Comparison of ENCODE assay signal across 26 mouse cellular contexts in genomic region chr2:65101388-65101787, GRCm38 (mm10).
DNase-seq lines count a peak whose midpoint lies in the region; ATAC-seq and TF ChIP-seq lines count a peak whose summit lies in the region.
"Had no signal": no experiment of that assay in that cellular context is flagged by ENCODE, and none has a peak within 500 bp of the region (broad histone marks: within the 10 kb centered on the region; RNA-seq: fewer than 3 reads in every experiment).

No protein-coding gene starts in this region.

- TF ChIP-seq EP300 in liver, postnatal 0 days (IDR thresholded peaks at IDR 0.05; ENCODE audit: low read depth) = 0 out of 2 replicates have a peak, but pooled peaks have one; percentile 12

- WGBS in liver, postnatal 0 days (ENCODE audit: insufficient replicate concordance) = 47% methylated on average over 2 of the region's 2 CpGs
- WGBS in liver, embryonic 11.5 days = 74% methylated on average over 2 of the region's 2 CpGs
- WGBS in heart, embryonic 11.5 days (ENCODE audit: insufficient replicate concordance) = 84% methylated on average over 2 of the region's 2 CpGs

- no peak overlapping the region for H3K4me3 ChIP-seq in liver, postnatal 0 days (ENCODE audit: low read depth, low read length)
- H3K4me3 ChIP-seq in liver, embryonic 11.5 days (ENCODE audit: low read depth, low read length) = no peak overlapping the region
- H3K4me3 ChIP-seq in heart, embryonic 11.5 days (ENCODE audit: low read depth, low read length) = no peak overlapping the region
- H3K4me3 ChIP-seq: embryonic facial prominence, embryonic 12.5 days; erythroblast, embryonic 14.5 days; hindbrain, embryonic 13.5 days; layer of hippocampus, adult 2 months; liver, embryonic 13.5 days; midbrain, embryonic 12.5 days; myocyte had no signal

- no peak overlapping the region for H3K4me2 ChIP-seq in liver, postnatal 0 days (ENCODE audit: low read depth, low read length)
- no peak overlapping the region for H3K4me2 ChIP-seq in liver, embryonic 11.5 days
- H3K4me2 ChIP-seq in heart, embryonic 11.5 days = no peak overlapping the region
- H3K4me2 ChIP-seq: embryonic facial prominence, embryonic 12.5 days; hindbrain, embryonic 13.5 days; liver, embryonic 13.5 days; midbrain, embryonic 12.5 days had no signal

- H3K27ac ChIP-seq in liver, postnatal 0 days (ENCODE audit: low read depth) = no peak overlapping the region
- H3K27ac ChIP-seq in liver, embryonic 11.5 days (ENCODE audit: low read depth, low read length) = no peak overlapping the region
- H3K27ac ChIP-seq in heart, embryonic 11.5 days (ENCODE audit: low read depth, low read length) = no peak overlapping the region
- H3K27ac ChIP-seq: embryonic facial prominence, embryonic 12.5 days; hindbrain, embryonic 13.5 days; layer of hippocampus, adult 2 months; liver, embryonic 13.5 days; midbrain, embryonic 12.5 days had no signal

- peaks cover 15% of the 10 kb centered on the region; the same call in 1 of the 2 replicates for H3K36me3 ChIP-seq in liver, postnatal 0 days (replicated peaks; ENCODE audit: insufficient read depth, low read length)
- no peaks in the 10 kb centered on the region for H3K36me3 ChIP-seq in liver, embryonic 11.5 days (ENCODE audit: control insufficient read depth, insufficient read depth, low read length)
- H3K36me3 ChIP-seq in heart, embryonic 11.5 days (ENCODE audit: control insufficient read depth, insufficient read depth, low read length) = peaks cover 3% of the 10 kb centered on the region; the same call in 1 of the 2 replicates
- H3K36me3 ChIP-seq: embryonic facial prominence, embryonic 12.5 days; hindbrain, embryonic 13.5 days; liver, embryonic 13.5 days; midbrain, embryonic 12.5 days had no signal

- no peak for TF ChIP-seq CTCF in liver, postnatal 0 days (IDR thresholded peaks at IDR 0.05; ENCODE audit: low read depth)

- no peak overlapping the region for H3K9ac ChIP-seq in liver, postnatal 0 days (replicated peaks)
- H3K9ac ChIP-seq in liver, embryonic 11.5 days (ENCODE audit: low read depth, low read length) = no peak overlapping the region
- no peak overlapping the region for H3K9ac ChIP-seq in heart, embryonic 11.5 days (ENCODE audit: low read depth, low read length)
- H3K9ac ChIP-seq: embryonic facial prominence, embryonic 12.5 days; hindbrain, embryonic 13.5 days; liver, embryonic 13.5 days; midbrain, embryonic 12.5 days had no signal

- peak; percentile 55 for DNase-seq in adrenal gland, adult 2 months
- no peak for DNase-seq in adrenal gland, postnatal 25 days
- no peak for DNase-seq in liver, postnatal 0 days
- DNase-seq in liver, embryonic 11.5 days (ENCODE audit: low spot score) = no peak
- peak; percentile 76 for DNase-seq in adipocyte (ENCODE audit: low spot score)
- DNase-seq in MN1 (ENCODE audit: low spot score) = no peak
- DNase-seq: cerebellum, adult 8-10 months; gastrocnemius, postnatal 25 days; kidney, adult 8-10 months; kidney, postnatal 14 days; layer of hippocampus, postnatal 36 days; left cerebral cortex, postnatal 4 days; liver, embryonic 13.5 days; lung, postnatal 4 days; spleen, adult 18-20 months; thymus, adult 18-20 months had no signal

- H3K27me3 ChIP-seq in liver, postnatal 0 days (ENCODE audit: insufficient read depth, low read length) = no peaks in the 10 kb centered on the region
- no peaks in the 10 kb centered on the region for H3K27me3 ChIP-seq in liver, embryonic 11.5 days (replicated peaks; ENCODE audit: control insufficient read depth, insufficient read depth, low read length)
- H3K27me3 ChIP-seq in heart, embryonic 11.5 days (ENCODE audit: control insufficient read depth, insufficient read depth, low read length) = no peaks in the 10 kb centered on the region
- H3K27me3 ChIP-seq: embryonic facial prominence, embryonic 12.5 days; hindbrain, embryonic 13.5 days; liver, embryonic 13.5 days; midbrain, embryonic 12.5 days had no signal

- ATAC-seq in liver, postnatal 0 days = peak; percentile 47
- no peak for ATAC-seq in liver, embryonic 11.5 days (replicated peaks; ENCODE audit: low FRiP score)
- peak; percentile 88 for ATAC-seq in megakaryocyte, adult 5-6 weeks (ENCODE audit: poor library complexity, severe bottlenecking)
- ATAC-seq in heart, embryonic 11.5 days (replicated peaks; ENCODE audit: insufficient number of reproducible peaks, low FRiP score, low TSS enrichment) = no peak
- ATAC-seq: CD4-positive, CD25-positive, alpha-beta regulatory T cell, adult 4 months; forebrain, embryonic 14.5 days had no signal

- no peaks in the 10 kb centered on the region for H3K9me3 ChIP-seq in liver, postnatal 0 days (ENCODE audit: low read length)
- no peaks in the 10 kb centered on the region for H3K9me3 ChIP-seq in liver, embryonic 11.5 days (ENCODE audit: control insufficient read depth, low read length)
- no peaks in the 10 kb centered on the region for H3K9me3 ChIP-seq in heart, embryonic 11.5 days (replicated peaks; ENCODE audit: control insufficient read depth, low read length)
- H3K9me3 ChIP-seq: embryonic facial prominence, embryonic 12.5 days; hindbrain, embryonic 13.5 days; liver, embryonic 13.5 days; midbrain, embryonic 12.5 days had no signal

- no peaks in the 10 kb centered on the region for H3K4me1 ChIP-seq in liver, postnatal 0 days (ENCODE audit: insufficient read depth)
- H3K4me1 ChIP-seq in liver, embryonic 11.5 days (replicated peaks; ENCODE audit: control insufficient read depth, insufficient read depth, low read length) = no peaks in the 10 kb centered on the region
- no peaks in the 10 kb centered on the region for H3K4me1 ChIP-seq in heart, embryonic 11.5 days (ENCODE audit: control insufficient read depth, insufficient read depth, low read length)
- H3K4me1 ChIP-seq: embryonic facial prominence, embryonic 12.5 days; hindbrain, embryonic 13.5 days; liver, embryonic 13.5 days; midbrain, embryonic 12.5 days had no signal

Comparison
In these comparisons a context has a peak if more than half of its experiments do, and no peak if none do; other contexts are left out.
1. DNase-seq: peak in adrenal gland, adult 2 months (single experiment) and adipocyte (single experiment); none in adrenal gland, postnatal 25 days (single experiment), liver, postnatal 0 days (single experiment), liver, embryonic 11.5 days (single experiment) and MN1 (single experiment).
2. ATAC-seq: peak in liver, postnatal 0 days (single experiment) and megakaryocyte, adult 5-6 weeks (single experiment); none in liver, embryonic 11.5 days (single experiment) and heart, embryonic 11.5 days (single experiment).